Mouse (Mus musculus) heart, adult 10 weeks (tissue): ENCODE data around the gene Skiv2l. TPM values are rescaled to one million over a fixed set of nuclear protein-coding genes. Genes with fewer than 3 reads are reported as not detected.

Source experiments
- polyA plus RNA-seq: library from polyadenylated mRNA; stranded (reverse); fragments of 350-450 nt; fragmentation: Illumina TruSeq; extraction: RNeasy Lipid Tissue Mini Kit (QIAGEN cat#74804); gene quantifications from one replicate; pipeline ENCODE4 v1.2.3, GENCODE M21; 2014; ENCODE audit warnings: low read depth, low replicate concordance

Skiv2l gene
- 20.6 TPM for polyA plus RNA-seq

DNA sequence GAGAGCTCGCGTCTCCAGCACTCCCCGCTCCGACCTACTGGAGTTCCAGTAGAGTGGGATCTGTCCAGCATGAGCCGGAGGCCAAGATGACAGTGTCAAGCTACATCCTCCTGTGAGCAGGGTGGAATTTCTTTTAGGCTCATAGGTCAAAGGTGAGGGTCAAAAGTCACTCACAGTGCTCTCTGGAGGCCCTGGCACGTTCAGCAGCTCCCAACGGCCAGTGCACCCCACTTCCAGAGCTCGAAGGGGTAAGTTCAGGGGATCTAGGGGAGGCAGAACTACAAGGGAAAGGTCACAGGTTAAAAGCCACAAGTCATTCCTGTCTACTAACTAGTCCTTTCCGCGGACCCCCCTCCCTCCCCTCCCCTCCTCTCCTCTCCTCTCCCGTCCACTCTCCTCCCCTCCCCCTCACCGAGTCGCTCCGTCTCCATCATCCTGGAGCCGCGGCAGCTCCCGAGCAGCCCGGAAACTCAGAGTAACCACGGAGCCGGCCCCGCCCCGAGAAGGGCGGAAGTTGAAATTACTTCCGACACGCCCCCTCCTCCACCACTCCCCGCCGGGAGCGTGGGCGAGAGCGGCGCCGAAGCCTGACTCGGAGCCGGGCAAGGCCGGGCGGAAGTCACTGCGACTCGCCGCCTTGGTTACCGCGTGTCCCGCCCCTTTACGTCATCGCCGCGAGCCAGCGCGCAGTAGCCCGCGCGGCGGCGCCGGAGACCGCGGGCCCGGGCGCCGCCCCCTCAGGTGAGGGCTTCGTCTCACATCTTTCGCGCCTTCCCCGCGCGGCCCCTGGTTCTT lies at the start of gene Skiv2l, which contains the start of gene Nelfe:
TSS of gene Skiv2l (minus strand) at position 489 of the 795 bp plus-strand sequence.
TSS of gene Nelfe (plus strand) at position 670 of the 795 bp plus-strand sequence.

DNA sequence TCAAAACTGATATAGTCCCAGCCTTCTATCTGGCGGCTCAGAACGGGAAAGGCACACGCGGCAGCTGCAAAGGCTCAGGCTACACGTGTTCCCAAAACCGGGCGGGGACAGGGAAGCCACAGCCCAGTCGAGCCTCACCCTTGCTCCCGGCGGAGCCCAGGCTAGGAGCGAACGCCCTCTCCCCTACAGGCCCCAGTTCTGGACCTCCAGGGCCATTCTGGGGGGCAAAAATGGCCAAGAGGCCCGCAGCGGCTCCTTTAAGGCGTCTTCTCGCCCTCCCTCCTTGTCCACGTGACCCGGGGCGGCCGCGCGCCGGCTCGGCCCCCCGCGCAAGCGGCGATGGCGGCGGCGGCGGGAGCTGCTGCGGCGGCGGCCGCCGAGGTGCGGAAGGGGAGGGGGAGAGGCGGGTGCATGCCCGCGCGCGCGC lies 48.2 kb upstream of the Skiv2l start, which contains the start of the genes C2 and Ehmt2:
TSS of gene C2 (minus strand) at position 106 of the 427 bp plus-strand sequence.
TSS of gene Ehmt2 (plus strand) at position 310 of the 427 bp plus-strand sequence.

DNA sequence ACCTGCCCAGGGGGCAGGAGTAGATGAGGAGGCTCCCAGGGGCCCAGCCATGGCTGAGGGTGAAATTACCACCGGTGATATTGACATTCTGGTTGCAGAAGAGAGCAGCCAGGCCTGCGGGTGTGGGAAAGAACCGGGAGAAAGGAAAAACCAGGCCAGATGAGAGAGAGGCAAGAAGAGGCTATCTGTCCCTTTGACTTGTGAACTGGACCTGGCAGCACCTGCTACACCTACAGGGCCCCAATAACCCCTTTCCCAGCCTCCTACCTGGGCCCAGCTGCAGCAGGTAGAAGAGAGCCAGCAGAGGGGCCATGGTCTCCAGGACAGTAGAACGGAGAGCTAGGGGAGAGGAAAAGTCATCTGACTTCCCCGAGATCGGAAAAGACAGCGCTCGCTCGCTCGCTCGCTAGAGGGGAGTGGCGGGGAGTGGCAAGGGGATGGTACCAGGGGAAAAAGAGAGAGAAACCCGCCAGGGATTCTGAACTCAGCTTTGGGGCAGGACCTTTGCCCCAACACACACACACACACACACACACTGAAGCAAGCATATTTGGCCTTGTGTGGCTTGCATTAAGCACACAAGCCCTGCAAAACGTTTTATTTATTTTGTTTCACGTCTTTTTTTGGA lies 31.8 kb upstream of the Skiv2l start, which contains the start of gene Gm20547:
TSS of gene Gm20547 (minus strand) at position 360 of the 628 bp plus-strand sequence.

DNA sequence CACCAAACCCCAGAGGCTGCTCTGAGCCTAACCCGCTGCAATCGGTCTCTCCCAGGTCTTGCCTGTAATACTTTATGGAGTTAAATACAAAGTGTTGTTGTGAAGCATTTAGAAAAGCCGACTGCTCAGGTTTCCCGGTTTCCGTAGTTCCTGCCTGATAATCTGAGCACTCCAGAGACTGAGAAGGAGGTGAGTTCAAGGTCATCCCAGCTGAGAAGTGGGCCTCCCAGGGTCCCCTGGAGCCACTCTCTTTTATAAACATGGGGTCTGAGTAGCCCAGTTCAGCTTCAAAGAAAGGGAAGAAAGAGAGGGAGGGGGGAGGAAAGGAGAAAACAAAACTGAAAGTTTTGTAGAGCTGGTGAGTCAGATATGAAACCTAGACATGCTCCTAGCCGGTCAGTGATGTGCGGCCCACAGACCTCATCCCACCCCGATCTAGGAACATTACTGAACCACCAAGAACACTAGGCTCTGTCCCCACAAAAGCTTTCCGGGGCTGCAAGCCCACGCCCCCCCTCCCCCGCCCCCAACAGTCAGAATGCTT lies 29.4 kb upstream of the Skiv2l start, which contains the start of gene Zbtb12:
TSS of gene Zbtb12 (plus strand) at position 148 of the 544 bp plus-strand sequence.

DNA sequence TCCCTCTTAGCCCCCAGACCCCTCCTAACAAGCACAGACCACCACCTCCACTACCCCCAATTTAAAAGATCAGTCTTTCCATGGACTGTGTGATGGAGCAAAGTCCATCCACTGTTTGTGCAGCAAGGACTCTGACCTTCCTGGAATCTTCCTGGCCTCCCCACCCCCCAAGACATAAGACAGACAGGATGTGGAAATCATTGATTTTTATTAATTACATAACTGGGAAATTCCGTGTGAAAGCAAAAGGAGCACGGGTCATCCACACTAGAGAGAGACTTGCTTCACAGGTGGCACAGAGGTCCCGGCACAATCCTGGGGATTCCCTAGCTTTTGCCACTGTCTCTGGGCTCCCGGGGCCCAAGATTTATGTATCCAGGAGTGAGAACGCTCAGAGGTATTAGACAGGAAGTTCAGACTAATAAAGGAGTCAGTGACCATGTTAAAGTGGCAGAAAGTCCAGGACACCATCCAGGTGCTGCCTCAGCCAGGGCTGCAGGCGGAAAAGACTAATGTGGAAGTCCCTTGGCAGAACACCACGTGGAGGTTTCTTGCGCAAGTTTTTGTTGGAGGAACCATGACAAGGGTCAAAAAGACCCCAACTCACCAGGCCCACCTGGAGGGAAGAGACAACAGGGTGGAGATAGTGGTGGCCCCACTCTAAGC lies 12.5 kb upstream of the Skiv2l start, which contains the start of gene Cfb:
TSS of gene Cfb (minus strand) at position 103 of the 666 bp plus-strand sequence.

DNA sequence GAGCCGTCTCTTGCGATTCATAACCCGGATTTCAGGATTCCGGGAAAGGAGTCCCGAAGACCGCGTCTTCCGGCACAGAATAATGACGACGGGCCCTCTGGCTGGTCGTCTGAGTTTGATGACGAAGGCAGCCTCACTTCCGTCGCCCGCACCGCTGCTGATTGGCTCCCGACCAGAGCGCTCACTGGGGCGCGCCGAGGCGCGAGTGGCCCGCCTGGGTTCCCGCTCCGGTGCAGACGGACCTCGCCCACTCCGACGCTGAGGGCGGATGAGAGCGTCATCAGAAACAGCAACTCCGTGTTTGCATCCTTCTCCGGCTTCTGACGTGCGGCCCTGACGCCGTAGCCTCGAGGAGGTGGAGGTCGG lies 13.2 kb downstream of the Skiv2l start, which contains the start of the genes Stk19 and Dxo:
TSS of gene Stk19 (minus strand) at position 90 of the 366 bp plus-strand sequence.
TSS of gene Dxo (plus strand) at position 164 of the 366 bp plus-strand sequence.

DNA sequence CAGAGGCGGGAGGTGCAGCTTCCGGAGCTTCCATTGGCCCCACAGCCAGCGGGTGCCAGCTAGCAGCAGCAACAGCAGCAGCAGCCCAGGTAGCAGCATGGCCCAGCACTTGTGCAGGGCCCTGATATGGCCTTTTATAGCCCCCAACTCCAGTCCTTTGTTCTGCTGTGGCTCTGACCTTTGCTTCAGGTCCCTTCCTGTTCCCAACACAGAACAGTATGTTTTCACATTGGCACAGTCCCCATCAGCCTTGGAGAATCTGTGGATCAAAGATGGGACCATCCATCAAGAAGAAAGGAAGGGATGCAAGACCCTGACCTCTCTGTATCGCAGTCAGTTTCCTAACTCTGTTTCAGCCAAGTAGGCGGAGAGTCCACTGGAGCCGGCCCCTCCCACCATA lies 45.7 kb downstream of the Skiv2l start, which contains the start of gene Cyp21a1:
TSS of gene Cyp21a1 (minus strand) at position 261 of the 400 bp plus-strand sequence.

Other genes with a start within 250 kb of the Skiv2l start
- gene Rnf5, start 246.5 kb downstream of the Skiv2l start, polyA plus RNA-seq: 49.3 TPM
- gene Agpat1, start 245.9 kb downstream of the Skiv2l start, polyA plus RNA-seq: 65.9 TPM
- gene Egfl8, start 234.2 kb downstream of the Skiv2l start, polyA plus RNA-seq: 0.84 TPM
- gene Ppt2, start 221.7 kb downstream of the Skiv2l start, polyA plus RNA-seq: 56.2 TPM
- gene Prrt1, start 220.7 kb downstream of the Skiv2l start, polyA plus RNA-seq: 4.3 TPM
- gene Fkbpl, start 205.4 kb downstream of the Skiv2l start, polyA plus RNA-seq: 5.5 TPM
- gene Atf6b, start 203.1 kb downstream of the Skiv2l start, polyA plus RNA-seq: 19.6 TPM
- 19.1 TPM for gene Tnxb, start 179.7 kb downstream of the Skiv2l start, polyA plus RNA-seq
- gene C4b, start 106.3 kb downstream of the Skiv2l start, polyA plus RNA-seq: 19.0 TPM
- not detected for gene Cyp21a1, start 45.6 kb downstream of the Skiv2l start, polyA plus RNA-seq
- gene Stk19, start 13.3 kb downstream of the Skiv2l start, polyA plus RNA-seq: 15.7 TPM
- gene Dxo, start 13.2 kb downstream of the Skiv2l start, polyA plus RNA-seq: 18.6 TPM
- gene Nelfe, start 181 bp upstream of the Skiv2l start, polyA plus RNA-seq: 20.1 TPM
- gene Cfb, start 12.3 kb upstream of the Skiv2l start, polyA plus RNA-seq: 3.5 TPM
- 11.8 TPM for gene Zbtb12, start 29.3 kb upstream of the Skiv2l start, polyA plus RNA-seq
- gene Gm20547, start 31.8 kb upstream of the Skiv2l start, polyA plus RNA-seq: not detected
- gene C2, start 48.1 kb upstream of the Skiv2l start, polyA plus RNA-seq: 5.3 TPM
- gene Ehmt2, start 48.3 kb upstream of the Skiv2l start, polyA plus RNA-seq: 40.6 TPM
- gene Slc44a4, start 64.3 kb upstream of the Skiv2l start, polyA plus RNA-seq: not detected
- gene Neu1, start 81.0 kb upstream of the Skiv2l start, polyA plus RNA-seq: 18.6 TPM
- 7.8 TPM for gene Hspa1b, start 109.0 kb upstream of the Skiv2l start, polyA plus RNA-seq
- not detected for gene Gm20481, start 119.7 kb upstream of the Skiv2l start, polyA plus RNA-seq
- 10.2 TPM for gene Hspa1a, start 121.9 kb upstream of the Skiv2l start, polyA plus RNA-seq
- gene Hspa1l, start 122.5 kb upstream of the Skiv2l start, polyA plus RNA-seq: 9.2 TPM
- gene Lsm2, start 131.7 kb upstream of the Skiv2l start, polyA plus RNA-seq: 17.0 TPM
- 20.7 TPM for gene Vars, start 150.8 kb upstream of the Skiv2l start, polyA plus RNA-seq
- 6.5 TPM for gene Vwa7, start 166.4 kb upstream of the Skiv2l start, polyA plus RNA-seq
- 0.58 TPM for gene Sapcd1, start 177.8 kb upstream of the Skiv2l start, polyA plus RNA-seq
- 0.55 TPM for gene Msh5, start 196.5 kb upstream of the Skiv2l start, polyA plus RNA-seq
- gene Clic1, start 199.8 kb upstream of the Skiv2l start, polyA plus RNA-seq: 50.4 TPM
- gene Ddah2, start 208.8 kb upstream of the Skiv2l start, polyA plus RNA-seq: 33.4 TPM
- not detected for gene Ly6g6c, start 215.2 kb upstream of the Skiv2l start, polyA plus RNA-seq
- gene Mpig6b, start 216.0 kb upstream of the Skiv2l start, polyA plus RNA-seq: not detected
- not detected for gene Ly6g6e, start 226.7 kb upstream of the Skiv2l start, polyA plus RNA-seq
- not detected for gene Ly6g6d, start 227.9 kb upstream of the Skiv2l start, polyA plus RNA-seq
- gene Ly6g6f, start 235.4 kb upstream of the Skiv2l start, polyA plus RNA-seq: not detected
- gene Abhd16a, start 239.1 kb upstream of the Skiv2l start, polyA plus RNA-seq: 72.3 TPM